Mouse (Mus musculus): Measurements from ENCODE around the gene Fbxw14. TPM values are rescaled to one million over a fixed set of nuclear protein-coding genes. Genes with fewer than 3 reads are reported as not detected.
"Not testable (repeated sequence)": the region's sequence is repeated elsewhere in the genome, so short reads cannot be mapped to it uniquely, and the experiment has no call there.

Gene Fbxw14
- not detected in 2 replicates for polyA plus RNA-seq (2015; fragmentation: Nextera tagmentation; extraction: Ambion mirVana)

GRCm38 (mm10) chr9:109287576-109287975 is at the start of gene Fbxw14:
Gene Fbxw14, minus strand, starts transcription at chr9:109287676.
- ATAC-seq (ENCODE audit: insufficient number of reproducible peaks, insufficient read depth, low FRiP score, low TSS enrichment, low read depth) = not testable (repeated sequence)

GRCm38 (mm10) chr9:109263041-109263440 is 24.4 kb downstream of the Fbxw14 start:
- Histone ChIP-seq H3K36me3 (no peaks in the 10 kb centered on the region), H3K27ac (no peak overlapping the region), H3K9ac (no peak overlapping the region), H3K4me3 (no peak overlapping the region), H3K4me2 (no peak overlapping the region), H3K4me1 (no peaks in the 10 kb centered on the region), H3K9me3 (0 out of 2 replicates have a peak, but pooled peaks cover 5% of the 10 kb centered on the region), H3K27me3 (no peaks in the 10 kb centered on the region)
- ATAC-seq (ENCODE audit: insufficient number of reproducible peaks, insufficient read depth, low FRiP score, low TSS enrichment, low read depth) = no peak
- WGBS = 65% methylated on average over 2 of the region's 2 CpGs

More at GRCm38 (mm10) chr9:109287576-109287975, at the start of gene Fbxw14:
- not testable (repeated sequence) for H3K36me3 ChIP-seq, H3K4me3 ChIP-seq, H3K4me2 ChIP-seq, H3K4me1 ChIP-seq, H3K9ac ChIP-seq, H3K27ac ChIP-seq, H3K27me3 ChIP-seq, H3K9me3 ChIP-seq
- WGBS = 100% methylated on average over 1 of the region's 1 CpGs

GRCm38 (mm10) chr9:109234654-109235053 is 52.8 kb downstream of the Fbxw14 start, which contains the start of gene Fbxw20:
Gene Fbxw20, minus strand, starts transcription at chr9:109234754.
- Histone ChIP-seq H3K4me3 (no peak within 1 kb of the TSS), H3K27me3 (no peaks in the 10 kb centered on the region), H3K9me3 (no peaks in the 10 kb centered on the region), H3K27ac (no peak within 1 kb of the TSS), H3K9ac (no peak within 1 kb of the TSS), H3K36me3 (no peaks in the 10 kb centered on the region), H3K4me2 (no peak within 1 kb of the TSS), H3K4me1 (no peaks in the 10 kb centered on the region)
- 72% methylated on average over 1 of the region's 1 CpGs for WGBS
- no peak for ATAC-seq (ENCODE audit: insufficient number of reproducible peaks, insufficient read depth, low FRiP score, low TSS enrichment, low read depth)

Other genes with a start within 250 kb of the Fbxw14 start
- 65.4 and 76.0 TPM in 2 replicates for gene Shisa5, start 249.1 kb downstream of the Fbxw14 start, polyA plus RNA-seq (2015; fragmentation: Nextera tagmentation; extraction: Ambion mirVana)
- gene Trex1, start 227.9 kb downstream of the Fbxw14 start, polyA plus RNA-seq (2015; fragmentation: Nextera tagmentation; extraction: Ambion mirVana) = 13.3 and 13.7 TPM in 2 replicates
- 26.8 and 29.6 TPM in 2 replicates for gene Atrip, start 213.6 kb downstream of the Fbxw14 start, polyA plus RNA-seq (2015; fragmentation: Nextera tagmentation; extraction: Ambion mirVana)
- gene Ccdc51, start 205.2 kb downstream of the Fbxw14 start, polyA plus RNA-seq (2015; fragmentation: Nextera tagmentation; extraction: Ambion mirVana) = 14.1 and 14.6 TPM in 2 replicates
- gene Tma7, start 205.1 kb downstream of the Fbxw14 start, polyA plus RNA-seq (2015; fragmentation: Nextera tagmentation; extraction: Ambion mirVana) = 686 and 706 TPM in 2 replicates
- gene Plxnb1, start 192.3 kb downstream of the Fbxw14 start, polyA plus RNA-seq (2015; fragmentation: Nextera tagmentation; extraction: Ambion mirVana) = 13.1 and 13.2 TPM in 2 replicates
- not detected in 2 replicates for gene Fbxw21, start 125.6 kb downstream of the Fbxw14 start, polyA plus RNA-seq (2015; fragmentation: Nextera tagmentation; extraction: Ambion mirVana)
- gene Fbxw13, start 91.7 kb downstream of the Fbxw14 start, polyA plus RNA-seq (2015; fragmentation: Nextera tagmentation; extraction: Ambion mirVana) = not detected in 2 replicates
- not detected in 2 replicates for gene Fbxw20, start 52.9 kb downstream of the Fbxw14 start, polyA plus RNA-seq (2015; fragmentation: Nextera tagmentation; extraction: Ambion mirVana)
- not detected in 2 replicates for gene Fbxw28, start 52.0 kb upstream of the Fbxw14 start, polyA plus RNA-seq (2015; fragmentation: Nextera tagmentation; extraction: Ambion mirVana)
- gene Fbxw22, start 116.6 kb upstream of the Fbxw14 start, polyA plus RNA-seq (2015; fragmentation: Nextera tagmentation; extraction: Ambion mirVana) = not detected in 2 replicates
- gene Fbxw16, start 161.5 kb upstream of the Fbxw14 start, polyA plus RNA-seq (2015; fragmentation: Nextera tagmentation; extraction: Ambion mirVana) = not detected in 2 replicates
- not detected in 2 replicates for gene Fbxw19, start 208.2 kb upstream of the Fbxw14 start, polyA plus RNA-seq (2015; fragmentation: Nextera tagmentation; extraction: Ambion mirVana)

All from embryonic facial prominence, embryonic 13.5 days (tissue).